Mouse (Mus musculus) CH12.LX (cell line): ENCODE data around the gene Msantd2. TPM values are rescaled to one million over a fixed set of nuclear protein-coding genes. Genes with fewer than 3 reads are reported as not detected.

Experiments
- DNase-seq: peaks from one replicate; pipeline ENCODE4 v3.0.0-alpha.2; 2013; ENCODE audit errors: extremely low read depth
- H3K27ac ChIP-seq: 2 replicates; pipeline ENCODE4 v1.5.1; 2012; ENCODE audit warnings: low read depth, mild to moderate bottlenecking, control low read depth, moderate library complexity; ENCODE audit not compliant: insufficient read depth
- H3K27me3 ChIP-seq: replicated peaks from 2 replicates; pipeline ENCODE3; 2012; ENCODE audit warnings: inconsistent platforms
- H3K36me3 ChIP-seq, 2 experiments: replicated peaks in 1 of 2; 2 replicates each; pipeline versions ENCODE3 to v1.6.1; 2012; ENCODE audit warnings: inconsistent platforms in 1 of 2, low read length in 1 of 2, mild to moderate bottlenecking in 1 of 2, mixed read lengths in 1 of 2, moderate library complexity in 1 of 2; ENCODE audit not compliant: control insufficient read depth in 1 of 2, insufficient read depth in 1 of 2
- H3K4me1 ChIP-seq, 2 experiments: 2 replicates each; pipeline ENCODE4 v1.6.1; 2012; ENCODE audit warnings: inconsistent platforms in 1 of 2, moderate library complexity in 1 of 2; ENCODE audit not compliant: insufficient read depth in 2 of 2, control insufficient read depth in 1 of 2
- H3K4me2 ChIP-seq: 2 replicates; pipeline ENCODE4 v1.6.1; 2012; ENCODE audit warnings: low read depth, mild to moderate bottlenecking, control low read depth; ENCODE audit not compliant: poor library complexity, insufficient read depth, severe bottlenecking
- H3K4me3 ChIP-seq, 3 experiments: fragments of 150-350 bp in 1 of 3; sonication (generic) in 1 of 3; replicated peaks in 1 of 3; 2 replicates each; pipeline versions ENCODE3 to v1.5.1; 2011 to 2012; ENCODE audit warnings: low read depth in 2 of 3, low read length in 2 of 3, mild to moderate bottlenecking in 2 of 3, moderate library complexity in 2 of 3, control low read depth in 1 of 3, improper control_type of control experiment in 1 of 3, inconsistent platforms in 1 of 3, mixed read lengths in 1 of 3; ENCODE audit not compliant: poor library complexity in 1 of 3
- H3K79me2 ChIP-seq: replicated peaks from 2 replicates; pipeline ENCODE4 v1.6.1; 2012; ENCODE audit warnings: mild to moderate bottlenecking, moderate library complexity; ENCODE audit not compliant: control insufficient read depth, poor library complexity, insufficient read depth, severe bottlenecking; ENCODE audit errors: extremely low read depth
- H3K9ac ChIP-seq: 2 replicates; pipeline ENCODE4 v1.6.1; 2012; ENCODE audit warnings: low read depth, mild to moderate bottlenecking, control low read depth, moderate library complexity; ENCODE audit not compliant: insufficient read depth
- H3K9me3 ChIP-seq: replicated peaks from 2 replicates; pipeline ENCODE3; 2012; ENCODE audit warnings: low read length, inconsistent platforms, mixed read lengths
- BHLHE40 ChIP-seq: IDR thresholded peaks from 2 replicates; pipeline ENCODE4 v1.6.1; 2011; ENCODE audit warnings: mild to moderate bottlenecking, low read depth, low read length, improper control_type of control experiment
- CHD2 ChIP-seq: IDR thresholded peaks from 2 replicates; pipeline ENCODE4 v1.6.1; 2011; ENCODE audit warnings: low read length, improper control_type of control experiment
- CTCF ChIP-seq, 2 experiments: IDR thresholded peaks in 1 of 2; conservative IDR thresholded peaks in 1 of 2; 2 replicates each; pipeline ENCODE4 v1.5.1; 2011 to 2012; ENCODE audit warnings: low read depth in 2 of 2, low read length in 2 of 2, improper control_type of control experiment in 1 of 2, inconsistent platforms in 1 of 2, mild to moderate bottlenecking in 1 of 2, moderate library complexity in 1 of 2
- E2F4 ChIP-seq: IDR thresholded peaks from 2 replicates; pipeline ENCODE4 v1.6.1; 2011; ENCODE audit warnings: low read depth, low read length, improper control_type of control experiment; ENCODE audit not compliant: insufficient replicate concordance
- ELF1 ChIP-seq: IDR thresholded peaks from 2 replicates; pipeline ENCODE4 v1.6.1; 2014; ENCODE audit warnings: low read depth, mild to moderate bottlenecking, inconsistent platforms, low read length, improper control_type of control experiment
- HCFC1 ChIP-seq: IDR thresholded peaks from 2 replicates; pipeline ENCODE4 v1.6.1; 2012; ENCODE audit warnings: low read depth, mild to moderate bottlenecking, inconsistent platforms, low read length, improper control_type of control experiment
- IRF4 ChIP-seq: IDR thresholded peaks from 2 replicates; pipeline ENCODE4 v1.6.1; 2014; ENCODE audit warnings: low read depth, mild to moderate bottlenecking, inconsistent platforms, low read length, improper control_type of control experiment
- JUN ChIP-seq: IDR thresholded peaks from 2 replicates; pipeline ENCODE4 v1.6.1; 2011; ENCODE audit warnings: low read depth, mild to moderate bottlenecking, low read length, improper control_type of control experiment, moderate library complexity; ENCODE audit not compliant: insufficient read depth
- KAT2A ChIP-seq: IDR thresholded peaks from 2 replicates; pipeline ENCODE4 v1.6.1; 2012; ENCODE audit warnings: low read length, improper control_type of control experiment, inconsistent platforms; ENCODE audit not compliant: insufficient replicate concordance
- MAX ChIP-seq: IDR thresholded peaks from 2 replicates; pipeline ENCODE4 v1.6.1; 2011; ENCODE audit warnings: low read length, improper control_type of control experiment
- MAZ ChIP-seq: IDR thresholded peaks from 2 replicates; pipeline ENCODE4 v1.6.1; 2012; ENCODE audit warnings: low read depth, mild to moderate bottlenecking, inconsistent platforms, low read length, improper control_type of control experiment, moderate library complexity
- MXI1 ChIP-seq: IDR thresholded peaks from 2 replicates; pipeline ENCODE4 v1.6.1; 2011; ENCODE audit warnings: mild to moderate bottlenecking, low read depth, low read length, improper control_type of control experiment
- NELFE ChIP-seq: IDR thresholded peaks from 2 replicates; pipeline ENCODE4 v1.6.1; 2011; ENCODE audit warnings: low read depth, low read length, improper control_type of control experiment
- NRF1 ChIP-seq: IDR thresholded peaks from 2 replicates; pipeline ENCODE4 v1.6.1; 2014; ENCODE audit warnings: low read depth, mild to moderate bottlenecking, inconsistent platforms, low read length, improper control_type of control experiment, moderate library complexity
- PAX5 ChIP-seq: IDR thresholded peaks from 2 replicates; pipeline ENCODE4 v1.6.1; 2012; ENCODE audit warnings: low read length, inconsistent platforms, mixed read lengths
- POLR2A ChIP-seq: IDR thresholded peaks from 2 replicates; pipeline ENCODE4 v1.6.1; 2011; ENCODE audit warnings: low read depth, mild to moderate bottlenecking, improper control_type of control experiment, low read length
- POLR2AphosphoS2 ChIP-seq: IDR thresholded peaks from 2 replicates; pipeline ENCODE4 v1.6.1; 2011; ENCODE audit warnings: low read depth, low read length, improper control_type of control experiment
- RCOR1 ChIP-seq: conservative IDR thresholded peaks from 2 replicates; pipeline ENCODE4 v1.6.1; 2012; ENCODE audit warnings: low read depth, mild to moderate bottlenecking, inconsistent platforms, low read length, improper control_type of control experiment
- SIN3A ChIP-seq: IDR thresholded peaks from 2 replicates; pipeline ENCODE4 v1.6.1; 2012; ENCODE audit warnings: low read length, improper control_type of control experiment, inconsistent platforms
- SMC3 ChIP-seq: IDR thresholded peaks from 2 replicates; pipeline ENCODE4 v1.6.1; 2011; ENCODE audit warnings: low read depth, low read length, improper control_type of control experiment
- TBP ChIP-seq: conservative IDR thresholded peaks from 2 replicates; pipeline ENCODE4 v1.6.1; 2011; ENCODE audit warnings: low read depth, low read length, improper control_type of control experiment
- TCF12 ChIP-seq: IDR thresholded peaks from 2 replicates; pipeline ENCODE4 v1.6.1; 2014; ENCODE audit warnings: low read depth, mild to moderate bottlenecking, inconsistent platforms, low read length, improper control_type of control experiment
- USF1 ChIP-seq: IDR thresholded peaks from 2 replicates; pipeline ENCODE4 v1.6.1; 2014; ENCODE audit warnings: low read depth, mild to moderate bottlenecking, inconsistent platforms, low read length, improper control_type of control experiment
- USF2 ChIP-seq: conservative IDR thresholded peaks from 2 replicates; pipeline ENCODE4 v1.6.1; 2011; ENCODE audit warnings: low read depth, low read length, improper control_type of control experiment
- ZC3H11A ChIP-seq: IDR thresholded peaks from 2 replicates; pipeline ENCODE4 v1.6.1; 2012; ENCODE audit warnings: low read depth, mild to moderate bottlenecking, inconsistent platforms, low read length, improper control_type of control experiment
- ZNF384 ChIP-seq: IDR thresholded peaks from 2 replicates; pipeline ENCODE4 v1.6.1; 2012; ENCODE audit warnings: low read depth, low read length, improper control_type of control experiment, inconsistent platforms
- dilution Hi-C: fragments of 300-500 bp; cut with MboI; formaldehyde crosslinking; loops from 2 replicates; pipeline ENCODE4 v1.14.3; 2020; ENCODE audit warnings: low sequenced_read_pairs; ENCODE audit not compliant: extremely low pct_unique_long_range_greater_than_20kb, extremely low pct_ligation_motif_present
- in situ Hi-C: fragments of 300-500 bp; cut with MboI; formaldehyde crosslinking; loops from 3 replicates; pipeline ENCODE4 v1.14.3; 2019; ENCODE audit warnings: low sequenced_read_pairs, low pct_ligation_motif_present, low pct_unique_long_range_greater_than_20kb, mixed read lengths
- polyA plus RNA-seq: library from polyadenylated mRNA; unstranded; fragments of >175 nt; gene quantifications from 2 replicates; pipeline ENCODE4 v1.2.1, GENCODE M21; 2012; ENCODE audit warnings: low read depth; ENCODE audit not compliant: insufficient read length
- total RNA-seq, 2 experiments: library from RNA; depleted of rRNA; stranded (reverse); fragments of 300-350 nt in 1 of 2; fragments of >200 nt in 1 of 2; gene quantifications; 2 replicates each; pipeline ENCODE4 v1.2.3; 2012 to 2014

Gene Msantd2
- total and polyA plus RNA-seq, 3 experiments = 11.9 to 16.8 (median 13.8) TPM

GRCm38 (mm10) chr9:37454011-37454492, 35.1 kb upstream of the Msantd2 start:
- TF ChIP-seq MXI1 (no peak), POLR2A (no peak), NELFE (no peak), MAZ (no peak), BHLHE40 (no peak), CHD2 (no peak), ELF1 (no peak), E2F4 (no peak), POLR2AphosphoS2 (no peak), SMC3 (no peak), JUN (no peak), ZC3H11A (no peak), MAX (no peak)
- no peaks in the 10 kb centered on the region for H3K9me3 ChIP-seq
- no peaks in the 10 kb centered on the region for H3K79me2 ChIP-seq
- H3K36me3 ChIP-seq = no peaks in the 10 kb centered on the region
- H3K27ac ChIP-seq = no peak overlapping the region
- peaks cover 19% of the 10 kb centered on the region for H3K27me3 ChIP-seq
- no peak for DNase-seq
- H3K9ac ChIP-seq = no peak overlapping the region
- H3K4me2 ChIP-seq = no peak overlapping the region
- no peak overlapping the region for H3K4me3 ChIP-seq
- dilution Hi-C loops (no loop called here), in situ Hi-C loops (no loop called here)
- H3K4me1 ChIP-seq = peaks cover 0 to 12% of the 10 kb centered on the region in 2 experiments; a peak in 2 of 4 replicates

GRCm38 (mm10) chr9:37454991-37455390, 34.1 kb upstream of the Msantd2 start:
- no peak for TF ChIP-seq POLR2A
- TF ChIP-seq, all 38 proteins: peak for 0
- H3K4me2 ChIP-seq = no peak overlapping the region
- in situ Hi-C loops = no loop called here
- no peaks in the 10 kb centered on the region for H3K36me3 ChIP-seq
- no peak for DNase-seq
- H3K4me1 ChIP-seq = peaks cover 0 to 15% of the 10 kb centered on the region in 2 experiments; a peak in 2 of 4 replicates
- H3K27ac ChIP-seq = no peak overlapping the region
- H3K27me3 ChIP-seq = peaks cover 27% of the 10 kb centered on the region
- dilution Hi-C loops = no loop called here
- H3K79me2 ChIP-seq = no peaks in the 10 kb centered on the region
- H3K4me3 ChIP-seq = no peak overlapping the region
- H3K9ac ChIP-seq = no peak overlapping the region
- H3K9me3 ChIP-seq = no peaks in the 10 kb centered on the region

GRCm38 (mm10) chr9:37455868-37456267, 33.3 kb upstream of the Msantd2 start:
- H3K27me3 ChIP-seq = peaks cover 35% of the 10 kb centered on the region
- dilution Hi-C loops = no loop called here

More at GRCm38 (mm10) chr9:37455868-37456267, 33.3 kb upstream of the Msantd2 start:
- TF ChIP-seq TCF12 = no peak
- no peak for TF ChIP-seq CTCF (conservative IDR thresholded peaks at IDR 0.05 in 1 of 2, IDR thresholded peaks at IDR 0.05 in 1 of 2; ENCODE audit: low read depth in 2 of 2, low read length in 2 of 2)
- no peak for TF ChIP-seq SIN3A
- no peak for TF ChIP-seq E2F4
- TF ChIP-seq RCOR1 = no peak
- no peak for TF ChIP-seq TBP
- TF ChIP-seq NRF1 = no peak
- no peak for TF ChIP-seq IRF4
- TF ChIP-seq MXI1 = no peak
- TF ChIP-seq NELFE = no peak
- no peak for TF ChIP-seq HCFC1
- TF ChIP-seq USF1 = no peak
- no peak for TF ChIP-seq USF2
- TF ChIP-seq MAZ = no peak
- no peak for TF ChIP-seq ELF1
- no peak for TF ChIP-seq POLR2AphosphoS2
- TF ChIP-seq ZNF384 = no peak
- no peak for TF ChIP-seq KAT2A
- TF ChIP-seq SMC3 = no peak
- TF ChIP-seq PAX5 = no peak
- Histone ChIP-seq H3K79me2 (no peaks in the 10 kb centered on the region), H3K36me3 (no peaks in the 10 kb centered on the region), H3K4me1 (peaks cover 0 to 24% of the 10 kb centered on the region in 2 experiments; a peak in 3 of 4 replicates), H3K9me3 (peaks cover 3% of the 10 kb centered on the region), H3K4me2 (no peak overlapping the region), H3K27ac (no peak overlapping the region), H3K9ac (no peak overlapping the region), H3K4me3 (no peak overlapping the region)
- in situ Hi-C loops = no loop called here
- DNase-seq = no peak
